Mouse (Mus musculus) myocyte (in vitro differentiated cells): Measurements from ENCODE around the gene Olfr429. TPM values are rescaled to one million over a fixed set of nuclear protein-coding genes. Genes with fewer than 3 reads are reported as not detected.

Experiments used
- H3K27me3 ChIP-seq: one replicate; pipeline ENCODE4 v1.6.1; 2011; ENCODE audit not compliant: control insufficient read depth, insufficient read depth, insufficient read length
- H3K36me3 ChIP-seq: one replicate; pipeline ENCODE4 v1.6.1; 2011; ENCODE audit not compliant: control insufficient read depth, insufficient read depth
- H3K4me2 ChIP-seq: one replicate; pipeline ENCODE4 v1.6.1; 2011; ENCODE audit warnings: low read depth, control low read depth
- H3K4me3 ChIP-seq: one replicate; pipeline ENCODE4 v1.5.1; 2011; ENCODE audit warnings: mild to moderate bottlenecking, control low read depth, moderate library complexity
- H3K79me2 ChIP-seq: one replicate; pipeline ENCODE4 v1.6.1; 2011; ENCODE audit not compliant: control insufficient read depth, insufficient read depth
- H3ac ChIP-seq: one replicate; pipeline ENCODE4 v1.6.1; 2011; ENCODE audit not compliant: control insufficient read depth, insufficient read length
- CEBPB ChIP-seq: IDR thresholded peaks from 2 replicates; pipeline ENCODE4 v1.6.1; 2011; ENCODE audit warnings: mild to moderate bottlenecking, moderate library complexity; ENCODE audit not compliant: poor library complexity, insufficient read depth, severe bottlenecking
- E2F4 ChIP-seq: IDR thresholded peaks from one replicate; pipeline ENCODE4 v1.6.1; 2011; ENCODE audit warnings: mild to moderate bottlenecking, control low read depth, moderate library complexity; ENCODE audit not compliant: insufficient read depth
- MAX ChIP-seq: IDR thresholded peaks from one replicate; pipeline ENCODE4 v1.6.1; 2011; ENCODE audit warnings: low read depth, mild to moderate bottlenecking, control low read depth
- MYOD1 ChIP-seq, 3 experiments: IDR thresholded peaks; one replicate each; pipeline ENCODE4 v1.6.1; 2011; ENCODE audit warnings: control low read depth in 2 of 3, low read depth in 2 of 3, mild to moderate bottlenecking in 2 of 3, moderate library complexity in 1 of 3; ENCODE audit not compliant: insufficient read length in 2 of 3, control insufficient read depth in 1 of 3
- MYOG ChIP-seq, 3 experiments: IDR thresholded peaks; one replicate each; pipeline ENCODE4 v1.6.1; 2011; ENCODE audit warnings: control low read depth in 2 of 3, low read depth in 2 of 3, mild to moderate bottlenecking in 2 of 3; ENCODE audit not compliant: insufficient read length in 2 of 3, control insufficient read depth in 1 of 3, insufficient read depth in 1 of 3
- POLR2A ChIP-seq: IDR thresholded peaks from one replicate; pipeline ENCODE4 v1.6.1; 2011; ENCODE audit warnings: low read depth, mild to moderate bottlenecking, control low read depth, moderate library complexity; ENCODE audit not compliant: insufficient read length
- POLR2AphosphoS2 ChIP-seq: IDR thresholded peaks from one replicate; pipeline ENCODE4 v1.6.1; 2011; ENCODE audit warnings: low read depth, control low read depth; ENCODE audit not compliant: insufficient read length
- REST ChIP-seq: IDR thresholded peaks from one replicate; pipeline ENCODE4 v1.6.1; 2011; ENCODE audit warnings: mild to moderate bottlenecking, control low read depth, moderate library complexity; ENCODE audit not compliant: insufficient read depth, insufficient read length
- SRF ChIP-seq: IDR thresholded peaks from one replicate; pipeline ENCODE4 v1.6.1; 2011; ENCODE audit warnings: low read depth; ENCODE audit not compliant: control insufficient read depth, insufficient read length
- TCF12 ChIP-seq: IDR thresholded peaks from one replicate; pipeline ENCODE4 v1.6.1; 2011; ENCODE audit warnings: mild to moderate bottlenecking, control low read depth; ENCODE audit not compliant: poor library complexity, insufficient read depth, severe bottlenecking
- TCF3 ChIP-seq: IDR thresholded peaks from one replicate; pipeline ENCODE4 v1.6.1; 2011; ENCODE audit warnings: low read depth, control low read depth; ENCODE audit not compliant: insufficient read length
- USF1 ChIP-seq: IDR thresholded peaks from one replicate; pipeline ENCODE4 v1.6.1; 2011; ENCODE audit warnings: low read depth, mild to moderate bottlenecking, control low read depth, moderate library complexity
- polyA plus RNA-seq: library from polyadenylated mRNA; unstranded; fragments of >200 nt; fragmentation: generic; extraction: Trizol; gene quantifications from one replicate; pipeline ENCODE4 v1.2.1, GENCODE M21; 2012; ENCODE audit warnings: missing spikeins

Gene Olfr429
- polyA plus RNA-seq, 1 experiment, result not detected

DNA sequence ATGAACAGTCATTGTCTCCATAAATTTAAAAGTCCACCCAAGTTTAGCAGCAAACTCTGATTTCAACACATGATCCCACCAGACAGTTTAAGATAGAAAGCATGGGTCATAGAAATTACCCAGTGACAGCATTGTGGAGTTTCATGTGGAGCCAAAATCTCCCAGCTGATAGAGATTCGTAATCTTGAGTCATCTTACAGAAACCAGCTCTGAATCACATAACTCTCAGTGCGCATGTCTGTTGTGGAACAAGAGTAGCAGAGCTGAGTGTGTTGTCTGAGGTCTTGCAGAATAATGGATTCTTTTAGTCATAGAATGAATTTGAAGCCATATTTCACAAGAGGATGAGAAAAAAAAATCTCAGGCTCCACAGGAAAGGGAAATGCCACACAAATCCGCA lies 31.1 kb upstream of the Olfr429 start:
- Histone ChIP-seq H3K4me2 (no peak overlapping the region), H3K4me3 (no peak overlapping the region), H3ac (no peak overlapping the region), H3K27me3 (no peaks in the 10 kb centered on the region), H3K79me2 (no peaks in the 10 kb centered on the region), H3K36me3 (no peaks in the 10 kb centered on the region)
- TF ChIP-seq TCF3 (no peak), SRF (no peak), CEBPB (no peak), TCF12 (no peak), MYOG (IDR thresholded peaks at IDR 0.05; ENCODE audit: control insufficient read depth in 1 of 3, insufficient read depth in 1 of 3, insufficient read length in 2 of 3, low read depth in 2 of 3) (no peak)

DNA sequence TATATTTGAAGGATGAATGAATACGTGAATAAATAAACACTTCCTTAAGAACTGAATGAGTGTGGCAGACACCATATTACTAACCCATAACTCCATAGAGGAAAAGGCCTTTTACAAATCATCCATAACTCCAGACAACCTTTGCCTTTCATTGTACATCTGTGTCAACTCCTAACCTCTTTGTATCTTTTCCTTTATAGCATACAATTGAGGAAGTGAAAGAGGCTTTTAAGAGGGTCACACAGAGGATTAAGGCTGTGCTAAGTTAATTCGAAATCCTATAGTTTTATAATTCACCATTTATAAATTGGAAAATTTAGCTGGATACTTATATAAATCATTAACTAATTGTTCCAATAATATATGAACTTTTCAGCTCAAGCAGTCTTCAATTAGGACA lies 28.9 kb upstream of the Olfr429 start:
- no peaks in the 10 kb centered on the region for H3K36me3 ChIP-seq
- H3K4me3 ChIP-seq, result no peak overlapping the region
- H3K79me2 ChIP-seq, result no peaks in the 10 kb centered on the region
- TF ChIP-seq REST, result no peak
- TF ChIP-seq E2F4, result no peak
- no peak for TF ChIP-seq MYOG (IDR thresholded peaks at IDR 0.05; ENCODE audit: control insufficient read depth in 1 of 3, insufficient read depth in 1 of 3, insufficient read length in 2 of 3, low read depth in 2 of 3)
- TF ChIP-seq MAX, result no peak
- TF ChIP-seq SRF, result no peak
- no peak overlapping the region for H3ac ChIP-seq
- H3K4me2 ChIP-seq, result no peak overlapping the region
- H3K27me3 ChIP-seq, result no peaks in the 10 kb centered on the region

DNA sequence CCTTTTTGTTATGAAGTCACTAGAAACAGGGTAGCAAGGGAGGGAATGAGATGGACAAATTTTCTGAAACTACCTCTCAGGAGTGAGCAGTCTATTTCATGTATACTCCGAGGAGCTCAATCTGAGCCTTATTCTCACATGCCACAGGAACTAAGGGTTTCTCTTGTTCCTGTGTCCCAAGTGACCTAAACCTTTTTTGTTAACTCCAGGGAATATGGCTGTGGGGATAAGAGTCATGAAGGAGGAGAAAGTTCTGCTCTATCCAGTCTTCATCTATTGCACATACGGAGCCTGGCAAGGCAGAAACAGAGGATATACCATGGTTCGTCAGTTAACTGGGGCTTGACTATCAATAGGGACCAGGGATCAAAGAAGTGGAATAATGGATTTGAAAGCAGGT lies 17.8 kb upstream of the Olfr429 start, which contains the start of gene Olfr430:
Gene Olfr430 (plus strand): TSS at position 301 of the 400 bp plus-strand sequence.
- Histone ChIP-seq H3K79me2 (no peaks in the 10 kb centered on the region), H3ac (no peak within 1 kb of the TSS), H3K4me3 (no peak within 1 kb of the TSS), H3K27me3 (no peaks in the 10 kb centered on the region), H3K36me3 (no peaks in the 10 kb centered on the region), H3K4me2 (no peak within 1 kb of the TSS)
- TF ChIP-seq POLR2AphosphoS2 (no peak), USF1 (no peak), POLR2A (no peak), MYOG (IDR thresholded peaks at IDR 0.05; ENCODE audit: control insufficient read depth in 1 of 3, insufficient read depth in 1 of 3, insufficient read length in 2 of 3, low read depth in 2 of 3) (no peak), REST (no peak), MYOD1 (IDR thresholded peaks at IDR 0.05; ENCODE audit: control insufficient read depth in 1 of 3, insufficient read length in 2 of 3, low read depth in 2 of 3) (no peak), TCF12 (no peak), MAX (no peak), E2F4 (no peak), CEBPB (no peak), TCF3 (no peak), SRF (no peak)

DNA sequence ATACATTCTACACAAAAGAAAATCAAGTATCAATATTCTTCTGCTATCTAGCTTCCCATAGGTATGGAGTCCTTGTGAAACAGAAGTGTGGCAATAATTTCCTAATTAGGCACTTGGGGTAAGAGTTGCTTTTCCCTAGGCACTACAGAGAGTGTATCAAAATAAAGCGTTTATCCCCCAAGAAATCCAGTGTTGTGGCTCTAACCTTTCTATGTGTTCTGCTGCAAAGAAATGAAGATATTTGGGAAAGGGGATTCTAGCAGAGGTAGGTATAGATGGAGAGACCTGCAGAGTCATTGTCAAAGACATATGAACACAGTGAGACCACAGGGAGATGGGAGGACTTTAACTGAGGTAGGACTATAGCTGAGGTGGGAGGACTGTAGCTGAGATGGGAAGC lies 12.5 kb downstream of the Olfr429 start, which contains the start of gene Olfr427:
Gene Olfr427 (plus strand): TSS at position 301 of the 400 bp plus-strand sequence.
- no peak within 1 kb of the TSS for H3K4me2 ChIP-seq
- H3K79me2 ChIP-seq, result no peaks in the 10 kb centered on the region
- H3K27me3 ChIP-seq, result no peaks in the 10 kb centered on the region
- TF ChIP-seq MAX (no peak), TCF12 (no peak), POLR2AphosphoS2 (no peak), POLR2A (no peak), MYOG (IDR thresholded peaks at IDR 0.05; ENCODE audit: control insufficient read depth in 1 of 3, insufficient read depth in 1 of 3, insufficient read length in 2 of 3, low read depth in 2 of 3) (no peak), USF1 (no peak), SRF (no peak), MYOD1 (IDR thresholded peaks at IDR 0.05; ENCODE audit: control insufficient read depth in 1 of 3, insufficient read length in 2 of 3, low read depth in 2 of 3) (no peak), E2F4 (no peak), CEBPB (no peak)
- no peak within 1 kb of the TSS for H3ac ChIP-seq
- H3K36me3 ChIP-seq, result no peaks in the 10 kb centered on the region
- H3K4me3 ChIP-seq, result no peak within 1 kb of the TSS

DNA sequence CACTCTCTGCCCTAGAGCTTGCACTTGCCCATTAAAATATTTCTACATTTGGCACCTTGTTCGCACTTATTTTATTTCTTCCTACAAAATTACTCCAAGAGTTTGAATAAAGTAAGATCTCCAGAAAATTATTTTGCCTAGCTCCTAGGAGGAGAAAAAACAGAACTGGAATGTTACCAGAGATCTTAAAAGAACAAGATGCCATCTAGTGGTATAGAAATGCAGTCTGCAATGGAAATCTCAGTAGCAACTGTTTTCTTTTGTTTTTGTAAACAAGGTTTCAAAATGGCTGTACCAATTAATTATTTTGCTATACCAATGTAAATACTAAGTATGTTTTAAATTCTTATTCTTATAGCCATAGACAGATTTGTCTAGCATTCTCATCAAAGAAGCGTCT lies 19.6 kb downstream of the Olfr429 start:
- no peaks in the 10 kb centered on the region for H3K79me2 ChIP-seq
- H3ac ChIP-seq, result no peak overlapping the region
- TF ChIP-seq TCF12, result no peak

More for the DNA sequence above, 19.6 kb downstream of the Olfr429 start:
- Histone ChIP-seq H3K4me2 (no peak overlapping the region), H3K36me3 (no peaks in the 10 kb centered on the region), H3K4me3 (no peak overlapping the region), H3K27me3 (no peaks in the 10 kb centered on the region)
